Mouse (Mus musculus) ES-Bruce4 (cell line): ENCODE measurements at regions not wholly inside any gene's neighbourhood (a gene's known extent, or its start where the extent isn't known, plus 50 kb on each side); places are given as distances from the start of the nearest gene placed in this dataset.
"Not testable (repeated sequence)": the region's sequence is repeated elsewhere in the genome, so short reads cannot be mapped to it uniquely, and the experiment has no call there.

Source experiments
- H3K27ac ChIP-seq: 2 replicates; pipeline ENCODE4 v1.5.1; 2012; ENCODE audit warnings: low read length, inconsistent platforms; ENCODE audit not compliant: insufficient read depth
- H3K27me3 ChIP-seq: 2 replicates; pipeline ENCODE4 v1.6.1; 2012; ENCODE audit warnings: mild to moderate bottlenecking, low read length, inconsistent platforms; ENCODE audit not compliant: control insufficient read depth, poor library complexity, insufficient read depth, severe bottlenecking
- H3K36me3 ChIP-seq: 2 replicates; pipeline ENCODE4 v1.6.1; 2012; ENCODE audit warnings: inconsistent platforms, mild to moderate bottlenecking, low read length, moderate library complexity; ENCODE audit not compliant: control insufficient read depth, poor library complexity, insufficient read depth, severe bottlenecking
- H3K4me1 ChIP-seq: one replicate; pipeline ENCODE4 v1.8.1; 2011; ENCODE audit warnings: low read length; ENCODE audit not compliant: control insufficient read depth, insufficient read depth
- H3K4me3 ChIP-seq: 2 replicates; pipeline ENCODE4 v1.5.1; 2011; ENCODE audit warnings: low read depth, mild to moderate bottlenecking, low read length
- H3K9ac ChIP-seq: 2 replicates; pipeline ENCODE4 v1.6.1; 2012; ENCODE audit warnings: low read depth, mild to moderate bottlenecking, inconsistent platforms; ENCODE audit not compliant: poor library complexity, severe bottlenecking
- H3K9me3 ChIP-seq: replicated peaks from 2 replicates; pipeline ENCODE4 v1.6.1; 2012; ENCODE audit warnings: mild to moderate bottlenecking, low read length, inconsistent platforms; ENCODE audit not compliant: control insufficient read depth, poor library complexity, insufficient read depth, severe bottlenecking
- CTCF ChIP-seq: IDR thresholded peaks from one replicate; pipeline ENCODE4 v1.8.1; 2011; ENCODE audit warnings: low read depth, low read length
- EP300 ChIP-seq: IDR thresholded peaks from 2 replicates; pipeline ENCODE4 v1.6.1; 2011; ENCODE audit warnings: low read depth, low read length; ENCODE audit not compliant: insufficient read depth
- POLR2A ChIP-seq: IDR thresholded peaks from one replicate; pipeline ENCODE4 v1.8.1; 2011; ENCODE audit warnings: low read length; ENCODE audit not compliant: insufficient read depth

GRCm38 (mm10) chr2:43072964-43073619 lies 419.7 kb upstream of the Lrp1b start:
- no peaks in the 10 kb centered on the region for H3K4me1 ChIP-seq
- no peak overlapping the region for H3K9ac ChIP-seq
- H3K27me3 ChIP-seq = no peaks in the 10 kb centered on the region
- no peak overlapping the region for H3K4me3 ChIP-seq
- H3K36me3 ChIP-seq = no peaks in the 10 kb centered on the region
- TF ChIP-seq EP300 (no peak), CTCF (no peak), POLR2A (no peak)
- no peak overlapping the region for H3K27ac ChIP-seq
- H3K9me3 ChIP-seq = no peaks in the 10 kb centered on the region

DNA sequence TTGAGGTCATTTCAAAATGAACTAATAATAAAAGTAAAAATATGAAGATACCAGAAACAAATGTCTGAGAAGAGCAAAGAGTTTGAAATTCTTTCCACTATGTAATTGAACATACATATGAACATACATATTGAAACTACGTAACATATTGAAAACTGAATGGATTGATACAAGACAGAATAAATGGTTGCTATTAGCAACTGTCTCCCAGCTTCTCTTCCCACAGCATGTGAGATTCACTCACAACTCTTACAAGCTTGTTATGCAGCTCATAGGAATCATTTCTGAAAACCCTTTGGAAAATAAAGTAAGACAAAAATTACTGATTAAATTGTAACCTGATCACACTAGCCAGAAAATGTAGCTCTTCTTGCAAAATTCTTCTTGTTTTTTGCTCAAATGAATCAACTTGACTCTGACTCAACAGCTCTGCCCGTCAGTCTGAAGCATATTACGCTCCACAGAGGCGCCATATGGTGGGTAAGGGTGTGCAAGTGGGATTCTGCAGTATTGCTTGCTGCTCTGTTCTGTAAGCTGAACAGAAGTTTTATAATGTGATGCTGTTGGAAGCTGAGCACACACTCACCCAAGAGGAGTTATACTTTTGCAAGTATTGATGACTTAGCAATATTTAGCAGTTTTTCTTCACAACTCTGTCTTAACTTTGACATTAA lies 444.3 kb upstream of the Lrp1b start:
- TF ChIP-seq POLR2A = no peak
- TF ChIP-seq CTCF = no peak
- TF ChIP-seq EP300 = no peak
- no peak overlapping the region for H3K4me3 ChIP-seq
- no peaks in the 10 kb centered on the region for H3K9me3 ChIP-seq
- no peaks in the 10 kb centered on the region for H3K4me1 ChIP-seq
- H3K9ac ChIP-seq = no peak overlapping the region
- H3K36me3 ChIP-seq = no peaks in the 10 kb centered on the region
- H3K27ac ChIP-seq = no peak overlapping the region
- no peaks in the 10 kb centered on the region for H3K27me3 ChIP-seq

- Histone ChIP-seq H3K4me1 (no peaks in the 10 kb centered on the region), H3K27ac (no peak overlapping the region), H3K9me3 (no peaks in the 10 kb centered on the region), H3K27me3 (no peaks in the 10 kb centered on the region), H3K36me3 (no peaks in the 10 kb centered on the region), H3K9ac (no peak overlapping the region), H3K4me3 (no peak overlapping the region)
- TF ChIP-seq POLR2A = no peak
- no peak for TF ChIP-seq EP300
- TF ChIP-seq CTCF = no peak
These were observed 435.3 kb upstream of the Kynu start for GRCm38 (mm10) chr2:43119862-43120261.

- H3K4me3 ChIP-seq = no peak overlapping the region
- H3K27me3 ChIP-seq = no peaks in the 10 kb centered on the region
- H3K9me3 ChIP-seq = no peaks in the 10 kb centered on the region
- no peak overlapping the region for H3K9ac ChIP-seq
- no peaks in the 10 kb centered on the region for H3K36me3 ChIP-seq
- H3K4me1 ChIP-seq = no peaks in the 10 kb centered on the region
- no peak overlapping the region for H3K27ac ChIP-seq
- no peak for TF ChIP-seq EP300
- TF ChIP-seq POLR2A = no peak
- no peak for TF ChIP-seq CTCF
These were observed 401.6 kb upstream of the Kynu start for GRCm38 (mm10) chr2:43153574-43153973.

- no peaks in the 10 kb centered on the region for H3K27me3 ChIP-seq
- H3K27ac ChIP-seq = no peak overlapping the region
- H3K4me3 ChIP-seq = no peak overlapping the region
- no peaks in the 10 kb centered on the region for H3K9me3 ChIP-seq
- TF ChIP-seq POLR2A = no peak
- no peak for TF ChIP-seq EP300
- TF ChIP-seq CTCF = no peak
- H3K9ac ChIP-seq = no peak overlapping the region
- no peaks in the 10 kb centered on the region for H3K36me3 ChIP-seq
- H3K4me1 ChIP-seq = no peaks in the 10 kb centered on the region
These were observed 373.0 kb upstream of the Kynu start for GRCm38 (mm10) chr2:43182105-43182504.

DNA sequence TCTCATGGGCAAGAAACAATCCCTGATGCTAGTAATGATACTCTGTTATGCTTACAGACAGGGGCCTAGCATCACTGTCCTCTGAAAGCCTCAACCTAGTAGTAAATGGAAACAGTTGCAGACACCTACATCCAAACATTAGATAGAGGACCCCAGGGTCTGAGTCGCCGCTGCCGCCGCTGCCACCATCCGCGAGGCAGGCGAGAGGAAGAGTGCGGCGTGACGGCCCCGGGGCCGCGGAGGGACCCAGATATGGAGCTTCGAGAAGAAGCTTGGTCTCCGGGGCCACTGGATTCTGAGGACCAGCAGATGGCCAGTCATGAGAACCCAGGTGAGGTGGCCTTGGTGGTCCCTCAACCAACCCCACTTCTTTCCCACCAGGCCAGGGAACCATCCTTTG lies 359.6 kb upstream of the Kynu start:
- not testable (repeated sequence) for H3K4me3 ChIP-seq, H3K4me1 ChIP-seq, H3K9ac ChIP-seq, H3K27me3 ChIP-seq, H3K9me3 ChIP-seq, H3K27ac ChIP-seq, H3K36me3 ChIP-seq
